Mouse (Mus musculus) CD4-positive, CD25-positive, alpha-beta regulatory T cell, adult 2 months (primary cell): ENCODE results near the gene Rnaseh2b.

Experiments
- DNase-seq: peaks from one replicate; pipeline ENCODE4 v3.0.0-alpha.2; 2012; ENCODE audit warnings: low read depth, low spot score

Rnaseh2b gene

DNA sequence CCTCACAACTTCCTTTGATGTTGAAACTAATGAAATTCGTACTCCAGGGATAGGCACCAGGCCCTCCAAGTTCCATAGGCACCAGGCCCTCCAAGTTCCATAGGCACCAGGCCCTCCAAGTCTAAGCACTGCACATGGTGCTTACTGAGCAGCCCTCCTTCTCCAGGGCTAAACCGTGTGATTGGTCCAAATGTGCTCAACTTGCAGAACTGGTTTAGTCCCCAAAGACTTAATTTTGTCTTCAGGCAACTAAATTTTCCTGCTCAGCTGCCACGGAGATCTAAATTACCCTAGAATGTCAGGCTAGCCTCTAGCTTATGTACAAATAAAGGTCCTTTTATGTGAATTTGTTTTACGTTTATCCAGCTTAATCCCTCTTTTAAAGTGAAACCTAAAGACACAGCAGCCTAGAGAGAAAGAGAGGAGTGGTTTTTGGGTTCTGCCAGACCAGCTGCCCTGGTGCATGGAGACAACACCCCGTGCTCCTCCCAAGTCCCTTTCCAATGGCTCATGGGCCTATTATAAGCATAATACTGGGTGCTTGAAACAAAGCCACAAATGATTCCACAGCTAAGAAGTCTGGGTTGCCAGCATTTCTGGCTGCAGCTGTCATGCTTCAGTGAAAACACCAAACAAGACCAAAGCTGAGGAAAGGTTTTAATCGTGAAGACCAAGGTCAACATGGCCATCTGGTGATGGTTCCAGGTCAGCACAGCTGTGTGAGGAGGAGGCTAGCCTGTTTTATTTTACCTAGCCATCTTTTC is 30.4 kb downstream of the Rnaseh2b start:
- DNase-seq, result no peak

DNA sequence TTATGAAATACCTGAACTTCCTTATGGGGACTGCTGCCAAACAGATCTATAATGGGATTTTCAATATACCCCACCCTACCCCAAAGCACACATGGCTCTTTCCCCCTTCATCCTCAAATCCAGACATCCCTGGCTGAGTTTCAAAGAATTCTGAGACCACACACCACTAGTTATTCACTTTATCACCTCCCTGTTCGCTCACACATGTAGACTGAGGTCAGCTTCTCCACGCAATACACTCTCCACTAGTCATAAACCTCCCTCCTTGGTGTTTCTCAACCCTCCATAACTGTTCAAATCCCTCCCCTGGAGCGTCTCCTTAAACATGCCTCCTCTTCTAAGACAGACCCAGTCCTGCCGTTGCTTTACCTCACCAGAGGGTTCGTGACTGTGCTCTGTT is 31.1 kb downstream of the Rnaseh2b start:
- DNase-seq, result no peak

DNA sequence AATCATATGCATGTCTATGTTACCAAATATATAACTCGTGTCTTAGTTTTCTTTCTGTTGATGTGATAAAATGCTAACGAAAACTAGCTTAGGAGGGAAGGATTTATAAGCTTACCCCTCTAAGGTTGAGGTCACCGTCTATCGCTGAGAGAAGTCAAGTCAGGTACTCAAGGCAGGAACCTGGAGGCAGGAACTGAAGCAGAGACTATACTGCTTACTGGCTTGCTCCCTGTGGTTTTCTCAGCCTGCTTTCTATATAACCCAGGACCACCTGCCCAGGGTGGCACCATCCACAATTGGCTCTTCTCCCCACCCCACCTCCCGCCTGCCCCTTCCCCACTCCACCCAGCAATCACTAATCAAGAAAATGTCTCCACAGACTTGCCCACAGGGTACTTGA is 32.6 kb downstream of the Rnaseh2b start:
- no peak for DNase-seq

DNA sequence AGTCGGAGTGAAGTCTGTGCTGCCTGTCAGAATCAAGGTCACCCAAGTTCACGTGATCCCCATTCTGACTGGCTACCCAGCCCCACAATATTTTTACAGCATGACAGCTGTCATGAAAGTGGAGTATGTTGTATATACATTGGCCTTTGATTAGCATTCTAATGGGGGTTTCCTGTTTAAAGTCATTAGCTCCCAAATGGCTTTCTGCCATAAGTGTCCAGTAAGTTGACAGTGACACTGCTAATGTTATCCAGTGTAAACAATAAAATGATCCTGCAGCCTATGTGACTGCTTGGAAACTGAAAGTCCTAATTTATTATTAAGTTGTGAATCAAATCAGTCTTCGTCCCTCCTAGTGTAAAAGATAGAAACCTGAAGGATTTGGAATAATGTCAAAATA is 33.6 kb downstream of the Rnaseh2b start:
- DNase-seq, result no peak

DNA sequence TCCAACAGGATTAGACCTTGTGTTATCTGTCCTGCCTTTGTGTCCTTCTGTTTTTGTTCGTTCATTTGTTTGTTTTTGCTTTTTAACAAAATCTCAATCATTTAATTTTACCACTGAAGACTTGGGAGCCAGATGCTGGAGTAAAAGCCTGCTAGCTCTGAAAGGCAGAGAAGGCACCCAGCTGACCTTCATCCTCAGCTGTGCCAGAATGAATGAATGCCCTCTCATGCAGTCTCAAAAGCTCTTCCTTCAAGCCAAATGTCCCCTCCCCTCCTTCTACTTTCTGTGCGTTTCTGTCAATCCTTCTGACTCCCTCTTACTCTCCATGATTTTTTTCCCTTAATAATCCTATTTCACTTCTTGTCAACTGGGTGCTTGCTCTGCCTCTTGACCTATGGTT is 34.8 kb downstream of the Rnaseh2b start:
- no peak for DNase-seq

DNA sequence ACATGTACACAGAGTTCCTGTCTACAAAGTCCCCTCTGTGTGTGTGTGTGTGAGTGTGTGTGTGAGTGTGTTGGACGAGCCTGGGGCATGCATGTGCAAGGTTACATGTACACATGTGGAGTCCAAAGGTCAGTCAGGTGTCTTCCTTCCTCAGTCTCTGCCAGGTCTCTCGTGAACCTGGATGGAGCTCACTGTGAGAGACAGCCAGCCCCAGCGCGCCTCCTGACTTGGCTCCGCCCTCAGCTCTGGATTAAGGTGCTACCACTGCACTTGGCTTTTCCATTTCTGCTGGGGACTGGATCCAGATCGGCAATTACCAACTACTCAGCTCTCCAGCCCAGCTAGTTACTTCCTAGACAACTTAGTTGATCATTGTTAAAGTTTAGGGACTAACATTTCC is 36.2 kb downstream of the Rnaseh2b start:
- DNase-seq, result no peak

DNA sequence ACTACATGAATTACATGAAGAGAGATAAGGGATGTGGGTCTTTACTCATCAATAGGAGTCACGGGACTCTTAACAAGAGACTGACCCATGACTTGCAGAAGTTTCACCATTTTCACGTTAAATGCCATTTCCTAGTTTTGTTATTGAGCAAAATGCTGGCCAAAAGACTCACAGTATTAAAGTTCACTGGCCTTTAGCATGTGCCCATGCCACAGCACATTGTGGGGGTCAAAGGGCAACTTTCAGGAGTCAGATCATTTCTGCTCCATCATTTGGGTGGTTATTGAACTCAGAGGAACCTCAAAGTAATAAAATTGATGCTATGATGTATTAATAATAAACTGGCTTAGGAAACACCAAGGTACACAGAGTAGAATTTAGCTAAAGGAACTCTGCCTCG is 37.2 kb downstream of the Rnaseh2b start:
- no peak for DNase-seq

DNA sequence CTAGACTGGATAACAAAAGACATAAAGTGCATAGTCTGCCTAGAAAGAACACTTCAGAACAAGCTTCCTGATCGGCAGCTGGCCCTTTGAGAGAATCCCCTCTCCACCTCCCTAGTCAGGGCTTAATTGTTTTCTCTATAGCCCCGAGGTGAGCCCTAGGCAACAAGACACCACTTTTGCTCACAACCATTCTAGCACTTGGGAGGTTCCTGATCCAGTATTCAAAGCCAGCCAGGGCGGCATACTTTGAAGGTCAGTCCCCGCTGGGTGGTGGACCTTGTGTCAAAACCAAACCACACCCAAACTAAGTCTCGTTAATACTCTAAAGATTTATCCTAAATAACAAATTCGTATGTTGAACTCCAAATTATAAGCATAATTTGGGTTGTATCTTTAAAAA is 39.1 kb downstream of the Rnaseh2b start:
- DNase-seq, result no peak

DNA sequence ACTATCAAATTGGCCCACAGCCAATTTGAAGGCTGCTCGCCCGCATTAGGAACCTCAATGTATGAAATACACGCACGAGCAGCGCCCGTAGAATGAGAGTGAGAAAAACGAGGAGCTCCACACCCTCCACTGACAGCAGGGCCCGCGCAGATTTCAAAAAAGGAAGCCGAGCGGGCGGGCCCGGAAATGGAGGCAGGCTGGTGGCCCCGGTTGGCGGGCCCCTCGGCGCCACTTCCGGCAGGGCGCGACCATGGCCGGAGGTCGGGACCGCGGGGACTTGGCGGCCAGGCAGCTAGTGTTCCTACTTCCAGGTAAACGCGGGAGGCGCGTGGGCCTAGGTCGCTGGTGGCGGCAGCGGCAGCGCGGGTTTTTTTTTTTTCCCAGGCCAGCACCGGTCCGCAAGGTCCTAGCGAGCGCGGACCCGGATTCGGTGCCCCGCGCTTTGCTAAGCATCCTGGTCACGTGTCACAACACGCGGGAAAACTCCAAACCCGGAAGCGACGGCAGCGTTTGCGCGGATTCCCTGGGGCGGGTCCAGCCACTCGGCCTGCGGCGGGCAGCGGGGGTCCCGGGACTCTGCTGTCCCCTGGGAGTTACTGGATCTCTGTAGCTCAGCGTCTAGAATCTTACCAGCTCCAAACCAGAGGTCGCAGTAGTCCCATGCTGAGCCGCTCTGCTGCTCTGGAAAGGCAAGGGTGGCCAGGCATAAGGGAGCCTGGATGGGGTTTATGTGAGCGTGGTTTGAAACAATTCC is 39.7 kb downstream of the Rnaseh2b start:
- DNase-seq, result peak; percentile 86

DNA sequence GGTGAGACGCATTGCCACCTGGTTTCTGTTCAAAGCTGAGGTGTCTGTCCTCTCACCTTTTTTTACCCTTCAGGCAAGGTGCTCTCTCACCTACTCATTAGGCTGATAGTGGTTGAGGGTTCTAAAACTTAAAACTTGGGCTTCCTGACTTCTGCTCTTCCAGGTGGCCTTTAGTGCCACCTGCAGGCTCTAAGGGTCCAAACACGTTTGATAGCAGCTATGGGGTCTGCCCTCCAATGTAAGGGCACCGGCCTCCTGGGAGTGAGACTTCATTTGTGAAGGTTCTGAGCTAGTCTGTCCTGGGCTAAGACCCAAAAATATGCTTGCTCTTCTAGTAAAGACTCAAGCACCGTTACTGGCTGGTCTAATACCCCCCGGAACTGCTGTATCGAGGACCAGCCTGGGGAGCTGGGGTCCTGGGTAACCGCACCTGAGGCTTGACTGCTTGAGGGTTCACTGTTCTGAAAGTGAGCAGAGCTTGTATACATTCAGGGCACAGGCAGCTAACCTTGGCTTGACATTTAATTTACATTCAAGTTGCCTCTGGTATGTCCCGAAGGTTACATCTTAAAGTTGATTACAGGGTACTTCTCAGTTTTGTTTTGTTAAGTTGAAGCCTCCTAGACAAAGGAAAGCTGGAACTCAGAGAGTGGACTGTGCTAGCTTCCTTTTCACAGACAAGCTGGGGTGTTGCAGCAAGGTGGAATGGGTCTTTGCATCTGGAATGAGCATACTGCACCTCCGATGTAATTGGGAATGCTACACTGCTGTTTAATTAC is 41.7 kb downstream of the Rnaseh2b start:
- peak; percentile 23 for DNase-seq

DNA sequence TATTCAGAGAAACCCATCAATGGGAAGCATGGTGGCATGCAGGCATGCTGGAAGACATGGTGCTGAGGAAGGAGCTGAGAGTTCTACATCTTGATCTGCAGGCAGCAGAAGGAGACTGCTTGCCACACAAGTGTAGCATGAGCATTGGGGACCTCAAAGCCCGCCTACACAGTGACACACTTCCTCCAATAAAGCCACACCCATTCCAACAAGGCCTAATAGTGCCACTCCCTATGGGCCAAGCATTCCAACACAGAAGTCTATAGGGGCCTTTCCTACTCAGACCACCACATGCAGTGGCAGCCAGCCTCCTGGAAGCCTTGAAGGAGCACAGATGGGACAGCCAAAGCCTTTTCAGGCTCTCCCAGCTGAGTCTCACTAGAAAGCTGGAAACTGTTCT is 46.8 kb downstream of the Rnaseh2b start:
- DNase-seq, result no peak

DNA sequence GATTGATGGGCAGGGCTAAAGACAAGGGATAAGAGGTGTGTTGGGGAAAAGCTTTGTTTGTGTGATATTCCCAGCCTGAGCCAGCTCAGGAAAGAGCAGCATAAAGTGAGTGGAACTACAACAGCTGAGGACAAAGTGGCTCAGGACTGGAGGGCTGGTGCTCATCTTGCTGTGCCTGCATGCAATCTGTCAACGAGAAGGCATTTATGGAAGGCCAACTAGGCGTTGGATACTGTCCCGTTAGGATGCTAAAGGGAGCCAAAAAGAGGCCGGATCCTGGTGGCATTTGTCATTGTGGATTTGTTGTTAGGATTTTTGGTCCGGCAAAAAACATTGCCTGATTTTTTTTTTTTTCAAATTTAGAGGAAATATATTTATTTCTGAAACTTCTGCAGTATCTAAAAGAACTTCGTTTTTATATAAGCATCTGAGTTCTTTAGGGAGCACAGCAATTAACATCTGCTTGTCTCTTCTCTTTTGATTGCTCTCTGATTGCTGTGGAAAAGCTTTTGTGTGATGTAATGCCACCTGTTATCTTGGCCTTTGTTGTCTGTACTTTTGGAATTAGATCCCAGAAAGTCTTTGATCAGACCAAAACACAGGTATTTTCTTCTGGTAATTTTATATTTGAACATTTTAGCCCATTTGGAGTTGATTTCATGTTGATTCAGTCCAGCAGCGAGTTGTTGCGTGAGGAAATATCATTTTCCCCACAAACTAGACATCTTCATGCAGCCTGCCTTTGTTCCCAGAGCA is 49.7 kb downstream of the Rnaseh2b start:
- no peak for DNase-seq

DNA sequence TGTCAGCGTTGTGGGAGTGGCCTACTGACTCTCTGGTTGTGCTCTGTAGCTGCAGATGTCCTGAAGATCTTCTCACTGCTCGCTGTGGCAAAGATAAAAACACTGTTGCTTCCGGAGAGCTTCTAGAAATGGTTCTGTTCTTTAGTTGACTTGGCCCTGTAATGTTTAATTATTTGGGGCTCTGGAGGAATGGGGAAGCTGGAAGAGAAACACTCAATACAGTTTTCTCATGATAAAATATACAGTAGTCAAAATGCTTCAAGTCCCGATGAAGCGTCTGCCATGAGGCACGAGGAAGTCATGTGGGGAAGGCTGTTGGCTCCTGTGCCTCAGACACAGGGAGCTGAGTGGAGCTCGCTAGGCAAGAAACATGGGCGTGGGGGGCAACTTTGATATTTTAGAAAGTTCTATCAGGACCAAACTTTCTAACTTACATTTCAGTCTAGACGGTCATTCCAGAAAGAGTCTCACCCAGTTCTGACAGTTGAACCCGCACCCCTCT is 50.3 kb downstream of the Rnaseh2b start:
- DNase-seq, result peak; percentile 68

DNA sequence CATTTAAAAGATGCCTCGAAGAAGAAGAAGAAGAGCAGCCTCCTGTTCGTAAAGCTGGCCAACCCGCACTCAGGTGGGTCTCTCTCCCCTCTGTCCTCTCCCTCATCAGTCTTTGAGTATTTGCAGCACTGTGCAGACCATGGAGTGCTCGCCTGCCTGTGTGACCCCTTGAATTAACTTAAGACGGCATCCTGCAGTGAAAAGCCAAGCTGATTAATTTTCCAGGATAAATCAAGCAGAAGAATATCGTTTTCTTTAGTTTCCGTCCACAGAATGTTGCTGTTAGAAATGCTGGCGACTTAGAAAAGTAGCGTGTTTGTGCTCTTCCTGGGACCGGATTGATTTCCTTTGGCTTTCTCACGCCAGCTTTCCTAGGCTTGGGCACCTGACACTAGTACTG is 54.2 kb downstream of the Rnaseh2b start:
- no peak for DNase-seq

DNA sequence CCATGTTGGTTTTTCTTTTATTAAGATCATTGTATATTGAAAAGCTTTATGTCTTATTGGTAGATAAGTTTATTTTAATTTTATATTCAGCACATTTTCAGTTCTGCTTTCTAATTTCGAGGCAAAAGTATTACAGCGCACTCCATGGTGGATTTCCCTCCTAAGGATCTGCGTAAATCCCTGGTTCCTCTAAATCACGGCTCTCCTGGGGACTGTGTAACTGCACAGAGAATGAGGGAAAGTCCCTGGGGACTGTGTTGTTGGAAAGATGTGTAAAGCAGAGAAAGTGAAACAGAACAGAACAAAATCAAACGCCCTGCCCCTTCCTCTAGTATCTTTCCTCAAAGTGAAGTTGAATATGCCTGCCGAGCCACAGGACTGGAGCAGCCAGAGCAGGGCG is 54.7 kb downstream of the Rnaseh2b start:
- DNase-seq, result peak; percentile 28

DNA sequence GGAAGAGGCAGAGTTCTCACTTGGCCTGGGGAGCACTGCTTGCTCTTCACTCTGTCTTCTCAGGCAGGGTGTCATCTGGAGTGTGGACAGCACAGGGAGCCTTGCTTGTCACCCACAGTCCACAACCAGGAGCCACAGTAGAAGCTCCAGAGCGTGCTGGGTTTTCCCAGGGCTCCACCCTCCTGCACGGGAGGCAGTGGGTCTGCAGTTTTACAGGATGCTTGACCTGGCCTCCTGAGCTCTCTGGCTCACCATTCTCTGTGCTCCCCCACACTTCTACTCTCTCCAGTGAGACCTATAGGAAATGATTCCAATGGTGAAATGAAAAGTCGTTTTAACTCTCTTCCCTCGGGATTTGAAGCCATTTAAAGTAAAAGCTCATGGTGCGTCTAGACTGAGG is 57.4 kb downstream of the Rnaseh2b start:
- no peak for DNase-seq

DNA sequence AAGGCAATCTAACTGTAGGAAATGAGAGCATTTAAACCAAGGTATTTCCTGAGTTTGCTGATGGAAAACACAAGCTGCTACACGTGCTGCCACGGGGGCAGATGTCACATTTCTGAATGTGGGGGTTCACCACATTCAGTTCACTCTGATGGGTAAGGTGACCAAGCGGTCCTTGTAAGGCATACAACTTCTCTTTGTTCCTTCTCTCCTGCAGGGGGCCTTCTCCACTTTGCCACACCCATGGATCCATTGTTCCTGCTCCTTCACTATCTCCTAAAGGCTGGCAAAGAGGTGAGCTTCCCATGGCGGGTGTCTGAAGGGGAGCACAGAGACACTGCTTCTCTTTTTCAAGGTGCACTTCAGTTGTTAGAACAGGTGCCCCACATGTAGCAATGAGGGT is 57.8 kb downstream of the Rnaseh2b start:
- no peak for DNase-seq

DNA sequence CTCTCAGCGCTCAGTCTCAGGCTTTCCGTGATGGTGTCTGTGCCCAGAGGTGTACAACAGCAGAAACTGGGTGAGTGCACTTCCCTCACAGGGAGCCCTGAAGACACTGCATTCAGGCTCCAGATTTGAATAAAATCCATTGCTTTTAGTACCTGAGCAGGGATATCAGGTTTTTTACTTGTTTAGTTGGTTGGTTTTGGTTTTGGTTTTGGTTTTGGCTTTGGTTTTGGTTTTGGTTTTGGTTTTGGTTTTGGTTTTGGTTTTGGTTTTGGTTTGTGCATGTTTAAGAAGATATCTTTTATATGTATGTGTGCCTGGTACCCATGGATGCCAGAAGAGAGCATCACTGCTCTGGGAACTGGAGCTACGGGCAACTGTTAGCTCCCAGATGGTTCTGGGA is 58.5 kb downstream of the Rnaseh2b start:
- peak; percentile 26 for DNase-seq

DNA sequence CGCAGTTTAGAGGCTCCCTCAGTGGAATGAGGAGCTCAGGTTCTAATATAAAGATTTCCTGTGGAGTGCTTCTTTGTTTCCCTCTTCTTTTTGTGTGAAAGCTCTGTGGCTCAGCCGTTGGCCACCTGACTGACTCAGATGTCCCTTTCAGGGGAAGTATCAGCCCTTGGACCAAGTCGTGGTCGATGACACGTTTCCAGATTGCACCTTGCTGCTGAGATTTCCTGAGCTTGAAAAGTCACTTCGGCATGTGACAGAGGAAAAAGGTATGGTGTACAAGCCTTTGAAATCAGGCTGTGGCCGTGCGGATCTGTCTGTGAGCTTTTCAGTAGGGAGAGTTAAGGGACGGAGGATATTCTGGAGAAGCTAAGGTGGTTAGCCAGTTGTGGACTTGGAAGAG is 61.0 kb downstream of the Rnaseh2b start:
- DNase-seq, result no peak

DNA sequence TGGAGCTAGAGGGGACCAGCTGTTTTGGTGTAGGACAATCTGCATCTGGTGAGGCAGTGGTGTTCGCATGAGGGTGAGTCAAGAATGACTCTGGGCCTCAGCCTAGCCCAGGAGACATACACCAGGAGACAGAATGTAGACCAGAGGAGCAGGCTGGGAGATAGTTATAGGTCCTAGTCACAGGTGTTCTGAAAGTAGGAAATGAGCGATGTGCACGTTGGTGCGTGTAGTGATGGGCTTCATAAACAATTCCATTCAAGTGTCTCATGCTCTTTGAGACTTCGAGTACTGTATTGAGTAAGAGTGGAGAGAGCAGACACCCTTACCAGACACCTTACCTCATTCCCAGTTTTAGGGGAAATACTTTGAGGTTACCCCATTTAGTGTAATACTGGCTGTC is 61.4 kb downstream of the Rnaseh2b start:
- no peak for DNase-seq

DNA sequence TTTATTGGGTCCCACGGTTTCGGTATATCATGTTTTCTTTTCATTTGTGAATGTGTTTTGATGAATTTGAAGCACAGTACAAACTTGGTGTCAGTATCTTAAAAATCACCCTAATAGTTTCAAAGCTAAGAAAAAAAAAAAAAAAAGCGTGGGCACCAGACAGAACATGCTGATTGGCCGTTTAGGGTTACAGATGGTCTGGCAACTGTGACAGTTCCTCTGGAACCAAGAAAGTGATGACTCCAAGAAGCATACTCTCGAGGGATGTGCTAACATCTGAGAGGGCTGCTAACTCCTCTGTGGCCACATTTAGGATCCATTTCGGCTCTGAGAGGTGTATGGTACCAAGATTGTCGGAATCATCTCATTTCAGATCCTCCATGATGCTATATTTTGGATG is 62.8 kb downstream of the Rnaseh2b start:
- no peak for DNase-seq
